Comparison of ENCODE assay signal across 7 mouse cellular contexts in genomic region chr11:12558995-12559633, GRCm38 (mm10).
DNase-seq lines count a peak whose midpoint lies in the region; ATAC-seq and TF ChIP-seq lines count a peak whose summit lies in the region.

No protein-coding gene starts in this region.

- peak; percentile 96 for TF ChIP-seq CTCF in midbrain, postnatal 0 days (IDR thresholded peaks at IDR 0.05)

- no peaks in the 10 kb centered on the region for H3K4me1 ChIP-seq in limb, embryonic 11.5 days (ENCODE audit: control insufficient read depth, insufficient read depth, low read length)
- no peaks in the 10 kb centered on the region for H3K4me1 ChIP-seq in limb, embryonic 10.5 days
- no peaks in the 10 kb centered on the region for H3K4me1 ChIP-seq in forebrain, embryonic 13.5 days
- no peaks in the 10 kb centered on the region for H3K4me1 ChIP-seq in midbrain, postnatal 0 days (ENCODE audit: insufficient read depth, low read length)

- no peak overlapping the region for H3K4me3 ChIP-seq in limb, embryonic 11.5 days (ENCODE audit: low read depth, low read length)
- no peak overlapping the region for H3K4me3 ChIP-seq in limb, embryonic 10.5 days
- H3K4me3 ChIP-seq in forebrain, embryonic 13.5 days = no peak overlapping the region
- H3K4me3 ChIP-seq in midbrain, postnatal 0 days (ENCODE audit: low read depth, low read length) = no peak overlapping the region

- WGBS in limb, embryonic 11.5 days = 22% methylated on average over 1 of the region's 1 CpGs
- WGBS in limb, embryonic 10.5 days = 59% methylated on average over 1 of the region's 1 CpGs
- 18% methylated on average over 1 of the region's 1 CpGs for WGBS in forebrain, embryonic 13.5 days
- WGBS in midbrain, postnatal 0 days = 17% methylated on average over 1 of the region's 1 CpGs

- H3K36me3 ChIP-seq in limb, embryonic 11.5 days (ENCODE audit: control insufficient read depth, insufficient read depth, low read length) = no peaks in the 10 kb centered on the region
- H3K36me3 ChIP-seq in limb, embryonic 10.5 days = no peaks in the 10 kb centered on the region
- H3K36me3 ChIP-seq in forebrain, embryonic 13.5 days (ENCODE audit: poor library complexity, severe bottlenecking) = no peaks in the 10 kb centered on the region
- no peaks in the 10 kb centered on the region for H3K36me3 ChIP-seq in midbrain, postnatal 0 days (ENCODE audit: insufficient read depth, low read length)

- H3K4me2 ChIP-seq in limb, embryonic 11.5 days (ENCODE audit: low read depth, severe bottlenecking) = no peak overlapping the region
- H3K4me2 ChIP-seq in forebrain, embryonic 13.5 days = no peak overlapping the region
- H3K4me2 ChIP-seq in midbrain, postnatal 0 days (ENCODE audit: low read depth, low read length, poor library complexity, severe bottlenecking) = no peak overlapping the region

- H3K9ac ChIP-seq in limb, embryonic 11.5 days (ENCODE audit: low read length) = no peak overlapping the region
- no peak overlapping the region for H3K9ac ChIP-seq in forebrain, embryonic 13.5 days
- H3K9ac ChIP-seq in midbrain, postnatal 0 days (replicated peaks; ENCODE audit: low read length, poor library complexity, severe bottlenecking) = no peak overlapping the region

- no peaks in the 10 kb centered on the region for H3K9me3 ChIP-seq in limb, embryonic 11.5 days (ENCODE audit: control insufficient read depth, low read length)
- no peaks in the 10 kb centered on the region for H3K9me3 ChIP-seq in limb, embryonic 10.5 days (replicated peaks)
- no peaks in the 10 kb centered on the region for H3K9me3 ChIP-seq in forebrain, embryonic 13.5 days (replicated peaks)
- H3K9me3 ChIP-seq in midbrain, postnatal 0 days (ENCODE audit: low read length) = no peaks in the 10 kb centered on the region

- intact Hi-C loops in gastrocnemius, postnatal 36 days (cut with DNase I) = no loop called here

- no peak overlapping the region for H3K27ac ChIP-seq in limb, embryonic 11.5 days (replicated peaks; ENCODE audit: low read depth, low read length)
- no peak overlapping the region for H3K27ac ChIP-seq in limb, embryonic 10.5 days
- no peak overlapping the region for H3K27ac ChIP-seq in forebrain, embryonic 13.5 days
- H3K27ac ChIP-seq in midbrain, postnatal 0 days (ENCODE audit: low read depth, low read length) = no peak overlapping the region

- peak; percentile 87 for ATAC-seq in limb, embryonic 11.5 days (ENCODE audit: insufficient number of reproducible peaks, low FRiP score, low TSS enrichment, low read depth)
- peak; percentile 96 for ATAC-seq in forebrain, embryonic 13.5 days
- peak; percentile 73 for ATAC-seq in midbrain, postnatal 0 days (ENCODE audit: low FRiP score)

- H3K27me3 ChIP-seq in limb, embryonic 11.5 days (ENCODE audit: control insufficient read depth, insufficient read depth, low read length) = no peaks in the 10 kb centered on the region
- no peaks in the 10 kb centered on the region for H3K27me3 ChIP-seq in limb, embryonic 10.5 days (ENCODE audit: low read depth, poor library complexity, severe bottlenecking)
- H3K27me3 ChIP-seq in forebrain, embryonic 13.5 days = no peaks in the 10 kb centered on the region
- no peaks in the 10 kb centered on the region for H3K27me3 ChIP-seq in midbrain, postnatal 0 days (ENCODE audit: insufficient read depth, low read length)

- peak; percentile 34 for DNase-seq in limb, embryonic 11.5 days (ENCODE audit: low spot score)
- no peak for DNase-seq in limb, embryonic 10.5 days (ENCODE audit: low spot score)
- DNase-seq in adipocyte (ENCODE audit: low spot score) = peak; percentile 57
- peak; percentile 17 to 86 for DNase-seq in layer of hippocampus, adult 18-20 months (ENCODE audit: low spot score in 2 of 2)
- DNase-seq in midbrain, postnatal 0 days (ENCODE audit: low spot score) = peak; percentile 86
- DNase-seq in gastrocnemius, postnatal 36 days = no peak

Comparison
In these comparisons a context has a peak if more than half of its experiments do, and no peak if none do; other contexts are left out.
1. DNase-seq: peak in limb, embryonic 11.5 days (single experiment), adipocyte (single experiment), layer of hippocampus, adult 18-20 months (2 of 2) and midbrain, postnatal 0 days (single experiment); none in limb, embryonic 10.5 days (single experiment) and gastrocnemius, postnatal 36 days (0 of 2).
2. Peak in every context shown above with its lines, with median percentiles within 50 percentile points of each other: ATAC-seq.